Mouse (Mus musculus): ENCODE data around the gene St8sia1.

The St8sia1 gene

GRCm38 (mm10) chr6:142895371-142895770 lies 68.9 kb downstream of the St8sia1 start:
- DNase-seq, result no peak

- no peak for DNase-seq
Observed at GRCm38 (mm10) chr6:142893716-142894115, 70.5 kb downstream of the St8sia1 start.

GRCm38 (mm10) chr6:142890321-142890720 lies 73.9 kb downstream of the St8sia1 start:
- DNase-seq, result no peak

- no peak for DNase-seq
Observed at GRCm38 (mm10) chr6:142888970-142889740, 75.1 kb downstream of the St8sia1 start.

GRCm38 (mm10) chr6:142888346-142888745 lies 75.9 kb downstream of the St8sia1 start:
- no peak for DNase-seq

GRCm38 (mm10) chr6:142887375-142887774 lies 76.9 kb downstream of the St8sia1 start:
- no peak for DNase-seq

GRCm38 (mm10) chr6:142885364-142886154 lies 78.7 kb downstream of the St8sia1 start:
- no peak for DNase-seq

- no peak for DNase-seq
Observed at GRCm38 (mm10) chr6:142884128-142884527, 80.1 kb downstream of the St8sia1 start.

- no peak for DNase-seq
Observed at GRCm38 (mm10) chr6:142880849-142881470, 83.3 kb downstream of the St8sia1 start.

GRCm38 (mm10) chr6:142878744-142879701 lies 85.2 kb downstream of the St8sia1 start:
- peak; percentile 47 for DNase-seq

GRCm38 (mm10) chr6:142877221-142877620 lies 87.0 kb downstream of the St8sia1 start:
- no peak for DNase-seq

- no peak for DNase-seq
Observed at GRCm38 (mm10) chr6:142876279-142876899, 87.9 kb downstream of the St8sia1 start.

GRCm38 (mm10) chr6:142873795-142874563 lies 90.3 kb downstream of the St8sia1 start:
- DNase-seq, result no peak

- DNase-seq, result no peak
Observed at GRCm38 (mm10) chr6:142869715-142870422, 94.4 kb downstream of the St8sia1 start.

GRCm38 (mm10) chr6:142867471-142868055 lies 96.7 kb downstream of the St8sia1 start:
- DNase-seq, result peak; percentile 45

GRCm38 (mm10) chr6:142867023-142867422 lies 97.2 kb downstream of the St8sia1 start:
- DNase-seq, result no peak

GRCm38 (mm10) chr6:142865199-142865598 lies 99.1 kb downstream of the St8sia1 start:
- DNase-seq, result no peak

- no peak for DNase-seq
Observed at GRCm38 (mm10) chr6:142863881-142864280, 100.4 kb downstream of the St8sia1 start.

GRCm38 (mm10) chr6:142862265-142862664 lies 102.0 kb downstream of the St8sia1 start:
- DNase-seq, result no peak

GRCm38 (mm10) chr6:142860396-142860795 lies 103.9 kb downstream of the St8sia1 start:
- DNase-seq, result no peak

All from cerebellum, adult 11-12 months (tissue).